Mouse (Mus musculus) kidney, embryonic 14.5 days (tissue): Measurements from ENCODE around the gene Evi5. TPM values are rescaled to one million over a fixed set of nuclear protein-coding genes. Genes with fewer than 3 reads are reported as not detected.

Source experiments
- ATAC-seq: fragments of 200-750 bp; cut with Nextera tagmentation; 2 replicates; pipeline ENCODE4 v1.8.0; 2017; ENCODE audit warnings: moderate number of reproducible peaks, mild to moderate bottlenecking, moderate TSS enrichment, moderate library complexity; ENCODE audit not compliant: low FRiP score, low TSS enrichment
- H3K27ac ChIP-seq: fragments of 300-500 bp; sonication (generic); 2 replicates; pipeline ENCODE4 v1.5.1; 2014; ENCODE audit warnings: low read depth, mild to moderate bottlenecking, low read length, moderate library complexity, mixed read lengths
- H3K27me3 ChIP-seq: fragments of 300-500 bp; sonication (generic); 2 replicates; pipeline ENCODE4 v1.6.1; 2014; ENCODE audit warnings: mild to moderate bottlenecking, low read length; ENCODE audit not compliant: control insufficient read depth, insufficient read depth
- H3K36me3 ChIP-seq: fragments of 300-500 bp; sonication (generic); 2 replicates; pipeline ENCODE4 v1.6.1; 2014; ENCODE audit warnings: low read length, mixed read lengths; ENCODE audit not compliant: control insufficient read depth, insufficient read depth
- H3K4me1 ChIP-seq: fragments of 300-500 bp; sonication (generic); 2 replicates; pipeline ENCODE4 v1.6.1; 2014; ENCODE audit warnings: low read length, mixed read lengths; ENCODE audit not compliant: control insufficient read depth, insufficient read depth
- H3K4me2 ChIP-seq: fragments of 300-500 bp; sonication (generic); replicated peaks from 2 replicates; pipeline ENCODE4 v1.6.1; 2014; ENCODE audit warnings: low read depth, mild to moderate bottlenecking, low read length
- H3K4me3 ChIP-seq: fragments of 300-500 bp; sonication (generic); 2 replicates; pipeline ENCODE4 v1.5.1; 2014; ENCODE audit warnings: mild to moderate bottlenecking, low read length
- H3K9ac ChIP-seq: fragments of 300-500 bp; sonication (generic); 2 replicates; pipeline ENCODE4 v1.6.1; 2014; ENCODE audit warnings: low read depth, mild to moderate bottlenecking, low read length, moderate library complexity
- H3K9me3 ChIP-seq: fragments of 300-500 bp; sonication (generic); 2 replicates; pipeline ENCODE4 v1.6.1; 2016; ENCODE audit warnings: low read length; ENCODE audit not compliant: control insufficient read depth
- WGBS: fragments of 180-500 bp; shearing (Covaris S2); extraction: QIAGEN DNeasy Blood & Tissue Kit; methylation state at CpG from one replicate; pipeline ENCODE4 v1.1.7; 2014; 5-methylcytosine and 5-hydroxymethylcytosine counted together
- polyA plus RNA-seq: library from polyadenylated mRNA; unstranded; fragments of >200 nt; fragmentation: Nextera tagmentation; extraction: Ambion mirVana; gene quantifications from 2 replicates; pipeline ENCODE4 v1.2.1, GENCODE M21; 2014

The Evi5 gene
- polyA plus RNA-seq, 1 experiment from 2014 or later, result 74.6 TPM

DNA sequence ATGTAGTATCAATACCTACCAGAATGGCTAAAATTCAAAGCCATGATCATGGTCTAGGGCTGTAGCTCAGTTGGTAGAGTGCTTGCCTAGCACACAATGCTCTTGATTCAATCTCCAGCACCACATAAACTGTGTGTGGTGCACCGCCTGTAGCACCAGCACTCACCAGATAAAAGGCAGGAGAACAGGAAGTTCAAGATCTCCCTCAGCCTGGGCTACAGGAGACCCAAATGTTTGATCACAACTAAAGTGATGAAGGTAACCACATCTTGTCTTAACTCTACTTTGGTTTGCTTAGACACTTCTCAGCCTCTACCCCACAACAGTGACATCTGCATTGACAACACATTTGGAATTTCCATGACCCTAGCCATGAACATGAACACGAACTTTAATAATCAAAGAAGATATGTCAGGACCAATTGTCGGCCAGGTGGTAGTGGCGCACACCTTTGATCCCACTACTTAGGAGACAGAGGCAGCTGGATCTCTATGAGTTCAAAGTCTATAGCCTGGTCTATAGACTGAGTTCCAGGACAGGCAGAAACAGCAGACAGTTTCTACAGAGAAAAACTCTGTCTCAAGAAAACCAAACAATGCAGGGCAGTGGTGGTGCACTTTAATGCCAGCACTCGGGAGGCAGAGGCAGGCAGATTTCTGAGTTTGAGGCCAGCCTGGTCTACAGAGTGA, 34.2 kb downstream of the Evi5 start:
- Histone ChIP-seq H3K9me3 (no peaks in the 10 kb centered on the region), H3K4me3 (no peak overlapping the region), H3K9ac (no peak overlapping the region), H3K4me2 (no peak overlapping the region), H3K4me1 (no peaks in the 10 kb centered on the region), H3K27me3 (no peaks in the 10 kb centered on the region), H3K27ac (no peak overlapping the region), H3K36me3 (peaks cover 6% of the 10 kb centered on the region; the same call in 1 of the 2 replicates)
- 94% methylated on average over 5 of the region's 5 CpGs for WGBS
- no peak for ATAC-seq

DNA sequence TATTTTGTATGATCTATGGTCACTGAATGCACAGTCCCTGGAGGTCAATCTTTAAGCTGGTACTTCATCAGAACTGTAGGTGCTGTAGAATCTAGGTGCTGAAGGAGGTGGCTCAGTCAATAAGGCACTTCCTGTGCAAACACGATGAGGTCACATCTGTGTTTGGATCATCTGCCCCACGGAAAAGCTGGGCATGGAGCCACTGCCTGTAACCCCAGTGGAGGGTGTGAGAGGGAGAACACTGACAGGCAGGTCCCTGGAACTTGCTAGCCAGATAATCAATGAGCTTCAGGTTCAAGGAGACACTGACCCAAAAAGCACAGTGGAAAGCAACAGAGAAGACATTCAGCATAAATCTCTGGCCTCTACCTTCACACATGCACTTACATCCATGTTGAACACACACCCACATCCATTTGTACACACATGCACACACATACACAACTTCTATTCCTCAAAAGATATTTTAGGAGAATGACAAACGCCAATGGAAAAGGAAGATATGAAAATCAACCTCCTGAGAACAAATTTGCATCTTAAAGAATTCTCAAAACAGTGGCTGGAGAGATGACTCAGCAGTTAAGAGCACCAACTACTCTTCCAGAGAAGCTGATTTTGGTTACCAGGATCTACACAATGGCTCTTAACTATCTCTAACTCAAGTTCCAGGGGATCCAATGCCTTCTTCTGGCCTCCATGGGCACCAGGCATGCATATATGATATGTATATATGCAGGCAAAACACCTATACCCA, 35.8 kb downstream of the Evi5 start:
- Histone ChIP-seq H3K27ac (no peak overlapping the region), H3K27me3 (no peaks in the 10 kb centered on the region), H3K9me3 (no peaks in the 10 kb centered on the region), H3K9ac (no peak overlapping the region), H3K4me1 (no peaks in the 10 kb centered on the region), H3K36me3 (peaks cover 6% of the 10 kb centered on the region; the same call in 1 of the 2 replicates), H3K4me2 (no peak overlapping the region), H3K4me3 (no peak overlapping the region)
- no peak for ATAC-seq
- WGBS, result 69% methylated on average over 3 of the region's 3 CpGs

DNA sequence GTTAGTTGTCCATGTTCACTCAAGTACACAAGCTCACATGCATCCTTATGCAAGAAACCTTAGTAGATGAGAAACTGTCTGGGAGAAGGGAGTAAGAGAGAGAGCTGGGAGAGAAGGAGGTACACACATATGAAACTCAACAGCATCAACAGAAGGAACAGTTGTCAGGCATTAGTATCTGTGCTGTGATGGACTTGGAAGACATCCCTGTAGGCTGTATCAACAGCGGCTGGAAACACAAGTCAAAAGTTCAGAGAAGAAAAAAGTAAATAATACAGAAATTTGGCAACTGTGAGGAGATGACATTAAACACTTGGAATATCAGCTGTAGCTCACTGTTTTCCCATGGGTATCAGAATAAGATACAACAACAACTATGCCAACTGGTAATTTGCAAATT, 40.6 kb downstream of the Evi5 start:
- no peak overlapping the region for H3K9ac ChIP-seq
- WGBS, result 79% methylated on average over 1 of the region's 1 CpGs
- ATAC-seq, result no peak

DNA sequence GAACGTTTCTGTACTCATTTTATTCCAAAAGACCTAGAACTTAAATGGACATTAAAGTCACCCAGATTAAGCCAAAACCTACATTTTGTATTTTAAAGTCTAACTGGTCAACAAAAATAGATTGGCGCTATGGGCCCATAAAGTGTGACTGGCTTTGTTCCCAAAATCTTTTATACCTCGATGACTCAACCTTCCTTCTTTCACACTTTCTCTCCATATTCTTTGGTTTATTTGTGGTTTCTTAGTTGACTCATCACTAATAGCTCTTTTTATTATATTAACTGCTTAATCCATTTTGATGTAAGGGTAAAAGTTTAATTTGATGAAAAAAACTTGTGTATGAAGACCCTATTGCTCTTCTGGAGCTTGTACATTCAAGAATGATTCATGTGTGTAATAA, 43.6 kb downstream of the Evi5 start:
- peaks cover 5% of the 10 kb centered on the region; the same call in 1 of the 2 replicates for H3K9me3 ChIP-seq
- no peak overlapping the region for H3K27ac ChIP-seq
- H3K4me2 ChIP-seq, result no peak overlapping the region
- ATAC-seq, result no peak
- no peaks in the 10 kb centered on the region for H3K27me3 ChIP-seq
- 91% methylated on average over 3 of the region's 3 CpGs for WGBS
- no peaks in the 10 kb centered on the region for H3K4me1 ChIP-seq
- H3K9ac ChIP-seq, result no peak overlapping the region
- peaks cover 8% of the 10 kb centered on the region; the same call in 1 of the 2 replicates for H3K36me3 ChIP-seq
- H3K4me3 ChIP-seq, result no peak overlapping the region

More for the DNA sequence above, 40.6 kb downstream of the Evi5 start:
- H3K9me3 ChIP-seq, result peaks cover 5% of the 10 kb centered on the region; the same call in 1 of the 2 replicates
- H3K4me2 ChIP-seq, result no peak overlapping the region
- no peaks in the 10 kb centered on the region for H3K27me3 ChIP-seq
- H3K27ac ChIP-seq, result no peak overlapping the region
- no peak overlapping the region for H3K4me3 ChIP-seq
- peaks cover 8% of the 10 kb centered on the region; the same call in 1 of the 2 replicates for H3K36me3 ChIP-seq
- H3K4me1 ChIP-seq, result no peaks in the 10 kb centered on the region

DNA sequence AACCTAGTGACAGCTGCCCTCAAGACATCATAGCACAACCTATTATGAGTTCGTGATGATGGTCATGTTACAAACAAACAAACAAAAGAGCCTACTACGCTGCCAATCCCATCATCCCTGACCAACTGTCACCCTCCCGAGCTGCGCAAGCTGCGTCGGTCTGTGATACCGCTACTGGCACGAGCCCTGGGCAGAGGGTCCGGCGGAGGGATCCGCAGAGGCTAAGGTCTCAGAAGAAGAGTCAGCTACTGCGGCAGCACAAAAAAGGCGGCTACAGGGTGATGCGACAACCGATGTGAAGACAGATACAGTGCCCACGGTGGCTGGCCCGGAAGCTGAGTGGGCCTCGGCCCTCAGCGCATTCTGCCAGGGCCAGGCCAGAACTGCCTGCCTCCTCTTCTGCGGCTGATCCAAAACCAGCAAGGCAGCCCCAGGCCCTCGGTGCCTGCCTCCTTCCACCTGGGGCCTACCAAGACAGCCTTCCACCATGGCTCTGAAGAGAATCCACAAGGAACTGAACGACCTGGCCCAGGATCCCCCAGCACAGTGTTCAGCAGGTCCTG, 44.8 kb downstream of the Evi5 start, which contains the start of gene Ube2d2b:
Ube2d2b (plus strand) TSS at position 102 of the 563 bp plus-strand sequence.
- H3K9ac ChIP-seq, result no peak within 1 kb of the TSS
- no peak within 1 kb of the TSS for H3K4me3 ChIP-seq
- 95% methylated on average over 22 of the region's 22 CpGs for WGBS
- no peak for ATAC-seq
- H3K9me3 ChIP-seq, result peaks cover 5% of the 10 kb centered on the region; the same call in 1 of the 2 replicates
- no peak within 1 kb of the TSS for H3K27ac ChIP-seq
- H3K4me2 ChIP-seq, result no peak within 1 kb of the TSS
- H3K36me3 ChIP-seq, result peaks cover 8% of the 10 kb centered on the region; the same call in 1 of the 2 replicates
- no peaks in the 10 kb centered on the region for H3K4me1 ChIP-seq
- no peaks in the 10 kb centered on the region for H3K27me3 ChIP-seq

DNA sequence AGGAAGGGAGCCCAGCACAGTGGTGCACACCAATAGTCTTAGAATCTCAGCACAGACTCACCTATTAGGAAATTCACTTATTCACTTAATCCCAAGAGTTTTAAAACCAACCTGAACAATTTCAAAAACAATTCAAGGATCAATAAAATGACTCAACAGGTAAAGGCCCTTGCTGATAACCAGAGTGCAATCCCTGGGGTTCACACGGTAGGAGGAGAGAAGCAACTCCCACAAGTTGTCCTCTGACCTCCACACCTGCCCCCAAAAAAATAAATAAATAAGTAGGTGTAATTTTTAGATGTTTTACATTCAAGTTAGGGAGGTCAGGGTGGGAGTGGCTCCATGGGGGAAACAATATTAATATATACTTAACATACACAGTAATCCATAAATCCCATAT, 52.4 kb downstream of the Evi5 start:
- Histone ChIP-seq H3K36me3 (peaks cover 5% of the 10 kb centered on the region; the same call in 1 of the 2 replicates), H3K9ac (no peak overlapping the region), H3K4me2 (no peak overlapping the region), H3K4me1 (no peaks in the 10 kb centered on the region), H3K27me3 (no peaks in the 10 kb centered on the region), H3K4me3 (no peak overlapping the region), H3K9me3 (no peaks in the 10 kb centered on the region), H3K27ac (no peak overlapping the region)
- WGBS, result 77% methylated on average over 1 of the region's 1 CpGs
- no peak for ATAC-seq

DNA sequence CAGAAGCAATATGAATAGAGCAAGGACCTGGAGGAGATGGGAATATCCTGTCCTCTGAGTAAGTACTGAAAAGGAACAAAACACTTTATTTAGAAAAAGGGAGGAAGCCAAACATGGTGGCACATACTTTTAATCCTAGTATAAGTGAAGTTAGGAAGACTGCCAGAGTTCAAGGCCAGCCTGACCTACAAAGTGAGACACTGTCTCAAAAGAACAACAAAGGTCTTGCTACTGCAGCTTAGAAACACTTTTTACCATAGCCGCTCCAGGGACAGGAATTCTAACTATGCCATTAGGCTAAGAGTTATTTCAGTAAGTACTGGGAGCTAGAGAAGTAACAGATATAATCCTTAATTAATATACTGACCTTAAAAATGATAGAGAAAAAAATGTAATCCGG, 60.3 kb downstream of the Evi5 start:
- no peaks in the 10 kb centered on the region for H3K9me3 ChIP-seq
- ATAC-seq, result no peak
- H3K27me3 ChIP-seq, result no peaks in the 10 kb centered on the region
- WGBS, result 85% methylated on average over 2 of the region's 2 CpGs
- no peaks in the 10 kb centered on the region for H3K4me1 ChIP-seq
- H3K4me2 ChIP-seq, result no peak overlapping the region
- H3K9ac ChIP-seq, result no peak overlapping the region
- no peak overlapping the region for H3K27ac ChIP-seq
- peaks cover 40% of the 10 kb centered on the region for H3K36me3 ChIP-seq
- no peak overlapping the region for H3K4me3 ChIP-seq

DNA sequence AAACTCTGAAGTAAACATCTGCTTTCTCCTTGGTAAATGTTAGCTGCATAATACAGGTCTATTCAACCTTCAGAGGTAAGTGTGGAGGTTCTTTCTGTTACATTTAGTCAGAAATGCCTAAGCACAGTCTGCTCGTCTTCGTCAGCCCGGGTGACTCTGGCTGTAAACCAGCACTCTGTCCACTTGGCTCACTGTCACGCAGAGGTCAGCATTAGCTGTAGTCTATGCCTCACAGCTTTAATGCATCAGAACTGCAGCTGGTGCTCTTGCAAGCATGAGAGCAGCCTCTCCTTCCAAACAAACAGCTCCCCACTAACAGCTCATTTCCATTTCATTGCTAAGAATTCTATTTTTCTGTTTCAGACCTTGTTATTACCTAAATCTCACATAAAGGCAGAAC, 67.4 kb downstream of the Evi5 start:
- no peak overlapping the region for H3K4me3 ChIP-seq
- H3K27me3 ChIP-seq, result no peaks in the 10 kb centered on the region
- H3K4me1 ChIP-seq, result no peaks in the 10 kb centered on the region
- H3K9ac ChIP-seq, result no peak overlapping the region
- no peaks in the 10 kb centered on the region for H3K9me3 ChIP-seq
- ATAC-seq, result no peak
- H3K27ac ChIP-seq, result no peak overlapping the region
- peaks cover 9% of the 10 kb centered on the region; the same call in 1 of the 2 replicates for H3K36me3 ChIP-seq
- H3K4me2 ChIP-seq, result no peak overlapping the region
- 75% methylated on average over 4 of the region's 4 CpGs for WGBS

DNA sequence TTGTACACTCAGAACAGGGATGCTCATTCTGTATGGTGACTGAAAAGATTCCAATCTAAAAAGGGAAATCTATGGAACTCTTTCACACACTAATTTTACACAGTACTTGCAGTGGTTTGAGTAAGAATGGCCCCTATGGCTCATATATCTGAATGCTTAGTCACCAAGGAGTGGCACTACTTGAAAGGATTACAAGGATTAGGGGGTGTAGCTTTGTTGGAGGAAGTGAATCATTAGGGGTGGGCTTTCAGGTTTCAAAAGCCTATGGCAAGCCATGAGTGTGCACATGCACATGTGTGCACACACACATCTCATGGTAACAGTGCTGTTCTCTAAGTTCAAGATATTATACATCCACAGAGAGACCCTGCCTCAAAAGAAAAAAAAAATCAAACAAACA, 72.3 kb downstream of the Evi5 start:
- Histone ChIP-seq H3K4me3 (no peak overlapping the region), H3K9me3 (no peaks in the 10 kb centered on the region), H3K36me3 (peaks cover 14% of the 10 kb centered on the region; the same call in 1 of the 2 replicates), H3K27ac (no peak overlapping the region), H3K9ac (no peak overlapping the region), H3K4me1 (no peaks in the 10 kb centered on the region), H3K4me2 (no peak overlapping the region), H3K27me3 (no peaks in the 10 kb centered on the region)
- no peak for ATAC-seq
